Mouse (Mus musculus) liver, embryonic 13.5 days (tissue): Measurements from ENCODE around the gene Cep72. TPM values are rescaled to one million over a fixed set of nuclear protein-coding genes. Genes with fewer than 3 reads are reported as not detected.

Source experiments
- polyA plus RNA-seq: library from polyadenylated mRNA; unstranded; fragments of >200 nt; fragmentation: Nextera tagmentation; extraction: Ambion mirVana; gene quantifications from 2 replicates; pipeline ENCODE4 v1.2.1, GENCODE M21; 2015

The Cep72 gene
- polyA plus RNA-seq, 1 experiment from 2014 or later: 7.8 TPM

Other genes with a start within 250 kb of the Cep72 start
- gene Nkd2, start 214.7 kb downstream of the Cep72 start, polyA plus RNA-seq: 0.12 and 0.23 TPM in 2 replicates
- 29.0 and 34.3 TPM in 2 replicates for gene Trip13, start 124.5 kb downstream of the Cep72 start, polyA plus RNA-seq
- gene Brd9, start 124.5 kb downstream of the Cep72 start, polyA plus RNA-seq: 18.1 and 18.2 TPM in 2 replicates
- not detected in 2 replicates for gene Zdhhc11, start 98.4 kb downstream of the Cep72 start, polyA plus RNA-seq
- 0.20 and 0.30 TPM in 2 replicates for gene Tppp, start 52.9 kb downstream of the Cep72 start, polyA plus RNA-seq
- gene Slc9a3, start 59.2 kb upstream of the Cep72 start, polyA plus RNA-seq: not detected in 2 replicates
- 33.3 and 35.7 TPM in 2 replicates for gene Exoc3, start 146.4 kb upstream of the Cep72 start, polyA plus RNA-seq
- 0.13 TPM in 1 of 2 replicates, not detected in the other for gene Ahrr, start 230.0 kb upstream of the Cep72 start, polyA plus RNA-seq